Mouse (Mus musculus) ES-E14 (cell line): ENCODE measurements around the gene Txlna.

Source experiments
- HCFC1 ChIP-seq: IDR thresholded peaks from 2 replicates; pipeline ENCODE4 v1.6.1; 2012; ENCODE audit warnings: low read length, inconsistent platforms, borderline replicate concordance; ENCODE audit not compliant: insufficient read depth
- ZC3H11A ChIP-seq: IDR thresholded peaks from 2 replicates; pipeline ENCODE4 v1.6.1; 2012; ENCODE audit warnings: low read depth, mild to moderate bottlenecking, inconsistent platforms, low read length, borderline replicate concordance

GRCm38 (mm10) chr4:129654770-129655169 lies 13.9 kb upstream of the Txlna start:
- TF ChIP-seq HCFC1 (no peak), ZC3H11A (no peak)
